Mouse (Mus musculus) lung, postnatal 0 days (tissue): ENCODE data around the gene Itga11. TPM values are rescaled to one million over a fixed set of nuclear protein-coding genes. Genes with fewer than 3 reads are reported as not detected.

Source experiments
- ATAC-seq: fragments of 200-750 bp; cut with Nextera tagmentation; 2 replicates; pipeline ENCODE4 v1.8.0; 2017; ENCODE audit warnings: moderate library complexity
- DNase-seq: peaks from one replicate; pipeline ENCODE4 v3.0.0-alpha.2; 2016; ENCODE audit warnings: low spot score
- H3K27ac ChIP-seq: fragments of 300-500 bp; sonication (generic); 2 replicates; pipeline ENCODE4 v1.5.1; 2014; ENCODE audit warnings: antibody characterized with exemption, mild to moderate bottlenecking, low read length, mixed read lengths
- H3K27me3 ChIP-seq: fragments of 300-500 bp; sonication (generic); replicated peaks from 2 replicates; pipeline ENCODE4 v1.6.1; 2014; ENCODE audit warnings: low read length, mixed read lengths; ENCODE audit not compliant: insufficient read depth
- H3K36me3 ChIP-seq: fragments of 300-500 bp; sonication (generic); 2 replicates; pipeline ENCODE4 v1.6.1; 2014; ENCODE audit warnings: low read length, mixed read lengths; ENCODE audit not compliant: insufficient read depth
- H3K4me1 ChIP-seq: fragments of 300-500 bp; sonication (generic); 2 replicates; pipeline ENCODE4 v1.6.1; 2014; ENCODE audit warnings: antibody characterized with exemption, low read depth, low read length, mixed read lengths; ENCODE audit not compliant: insufficient read depth
- H3K4me2 ChIP-seq: fragments of 300-500 bp; sonication (generic); replicated peaks from 2 replicates; pipeline ENCODE4 v1.6.1; 2014; ENCODE audit warnings: low read depth, mild to moderate bottlenecking, low read length, moderate library complexity, mixed read lengths
- H3K4me3 ChIP-seq: fragments of 300-500 bp; sonication (generic); 2 replicates; pipeline ENCODE4 v1.5.1; 2014; ENCODE audit warnings: low read depth, low read length
- H3K9ac ChIP-seq: fragments of 300-500 bp; sonication (generic); replicated peaks from 2 replicates; pipeline ENCODE4 v1.6.1; 2014; ENCODE audit warnings: low read depth, mild to moderate bottlenecking
- H3K9me3 ChIP-seq: fragments of 300-500 bp; sonication (generic); 2 replicates; pipeline ENCODE4 v1.6.1; 2016; ENCODE audit warnings: low read length, mixed read lengths
- CTCF ChIP-seq: IDR thresholded peaks from 2 replicates; pipeline ENCODE4 v1.5.1; 2016; ENCODE audit warnings: antibody characterized with exemption, mild to moderate bottlenecking
- EP300 ChIP-seq: IDR thresholded peaks from 2 replicates; pipeline ENCODE4 v1.6.1; 2016; ENCODE audit warnings: antibody characterized with exemption, mild to moderate bottlenecking, control low read depth
- WGBS: fragments of 180-500 bp; shearing (Covaris S2); extraction: QIAGEN DNeasy Blood & Tissue Kit; methylation state at CpG from one replicate; pipeline ENCODE4 v1.1.7; 2014; 5-methylcytosine and 5-hydroxymethylcytosine counted together
- polyA plus RNA-seq: library from polyadenylated mRNA; unstranded; fragments of >200 nt; fragmentation: Nextera tagmentation; extraction: Ambion mirVana; gene quantifications from 2 replicates; pipeline ENCODE4 v1.2.1, GENCODE M21; 2015

The Itga11 gene
- polyA plus RNA-seq, 1 experiment from 2014 or later: 0.35 TPM

GRCm38 (mm10) chr9:62714336-62714735, 36.7 kb downstream of the Itga11 start:
- H3K4me1 ChIP-seq: no peaks in the 10 kb centered on the region
- DNase-seq (no peak), ATAC-seq (no peak)
- no peaks in the 10 kb centered on the region for H3K9me3 ChIP-seq
- no peaks in the 10 kb centered on the region for H3K36me3 ChIP-seq
- no peak overlapping the region for H3K27ac ChIP-seq
- H3K4me2 ChIP-seq: no peak overlapping the region
- no peak for TF ChIP-seq EP300
- peak; percentile 7; the same call in 1 of the 2 replicates for TF ChIP-seq CTCF
- no peak overlapping the region for H3K9ac ChIP-seq
- no peaks in the 10 kb centered on the region for H3K27me3 ChIP-seq
- no peak overlapping the region for H3K4me3 ChIP-seq
- 59% methylated on average over 3 of the region's 3 CpGs for WGBS

GRCm38 (mm10) chr9:62717982-62718381, 40.4 kb downstream of the Itga11 start:
- no peak for ATAC-seq
- TF ChIP-seq EP300 (no peak), CTCF (no peak)
- H3K27ac ChIP-seq: no peak overlapping the region
- DNase-seq: peak; percentile 36
- H3K4me1 ChIP-seq: no peaks in the 10 kb centered on the region
- no peaks in the 10 kb centered on the region for H3K27me3 ChIP-seq
- no peak overlapping the region for H3K9ac ChIP-seq
- H3K4me3 ChIP-seq: no peak overlapping the region
- H3K36me3 ChIP-seq: no peaks in the 10 kb centered on the region
- H3K9me3 ChIP-seq: no peaks in the 10 kb centered on the region
- 24% methylated on average over 8 of the region's 8 CpGs for WGBS
- no peak overlapping the region; the same call in 1 of the 2 replicates for H3K4me2 ChIP-seq

GRCm38 (mm10) chr9:62721791-62722190, 44.2 kb downstream of the Itga11 start:
- H3K9ac ChIP-seq: no peak overlapping the region
- H3K27ac ChIP-seq: no peak overlapping the region
- no peaks in the 10 kb centered on the region for H3K4me1 ChIP-seq
- DNase-seq (no peak), ATAC-seq (no peak)
- no peak overlapping the region for H3K4me2 ChIP-seq
- no peak overlapping the region for H3K4me3 ChIP-seq
- 53% methylated on average over 2 of the region's 2 CpGs for WGBS
- TF ChIP-seq EP300: no peak
- H3K9me3 ChIP-seq: no peaks in the 10 kb centered on the region
- H3K36me3 ChIP-seq: no peaks in the 10 kb centered on the region
- no peaks in the 10 kb centered on the region for H3K27me3 ChIP-seq

- ATAC-seq (no peak), DNase-seq (no peak)
- 65% methylated on average over 6 of the region's 6 CpGs for WGBS
- Histone ChIP-seq H3K9ac (no peak overlapping the region), H3K9me3 (no peaks in the 10 kb centered on the region), H3K4me1 (no peaks in the 10 kb centered on the region), H3K4me2 (no peak overlapping the region), H3K36me3 (no peaks in the 10 kb centered on the region), H3K4me3 (no peak overlapping the region), H3K27me3 (no peaks in the 10 kb centered on the region), H3K27ac (no peak overlapping the region)
- TF ChIP-seq CTCF (no peak), EP300 (no peak)
Measured at GRCm38 (mm10) chr9:62722716-62723115, 45.1 kb downstream of the Itga11 start.

- no peak overlapping the region for H3K4me2 ChIP-seq
- no peak overlapping the region for H3K27ac ChIP-seq
- no peak for DNase-seq
- H3K4me3 ChIP-seq: no peak overlapping the region
- H3K36me3 ChIP-seq: no peaks in the 10 kb centered on the region
- H3K9me3 ChIP-seq: no peaks in the 10 kb centered on the region
- no peaks in the 10 kb centered on the region for H3K27me3 ChIP-seq
- no peak for ATAC-seq
- no peak for TF ChIP-seq CTCF
- TF ChIP-seq EP300: no peak
- 94% methylated on average over 9 of the region's 9 CpGs for WGBS
- no peaks in the 10 kb centered on the region for H3K4me1 ChIP-seq
- H3K9ac ChIP-seq: no peak overlapping the region
Measured at GRCm38 (mm10) chr9:62724175-62724574, 46.5 kb downstream of the Itga11 start.

- Histone ChIP-seq H3K4me2 (no peak overlapping the region), H3K4me1 (no peaks in the 10 kb centered on the region), H3K36me3 (no peaks in the 10 kb centered on the region), H3K27me3 (no peaks in the 10 kb centered on the region), H3K9me3 (no peaks in the 10 kb centered on the region), H3K4me3 (no peak overlapping the region), H3K27ac (no peak overlapping the region), H3K9ac (no peak overlapping the region)
- WGBS: 34% methylated on average over 5 of the region's 5 CpGs
- DNase-seq: no peak
- ATAC-seq: no peak
- TF ChIP-seq EP300 (no peak), CTCF (no peak)
Measured at GRCm38 (mm10) chr9:62725247-62725646, 47.6 kb downstream of the Itga11 start.

GRCm38 (mm10) chr9:62726472-62726871, 48.8 kb downstream of the Itga11 start:
- no peak overlapping the region for H3K9ac ChIP-seq
- 58% methylated on average over 6 of the region's 6 CpGs for WGBS
- H3K4me3 ChIP-seq: no peak overlapping the region
- no peaks in the 10 kb centered on the region for H3K4me1 ChIP-seq
- ATAC-seq: no peak
- peak; percentile 71 for TF ChIP-seq CTCF
- no peak for TF ChIP-seq EP300
- H3K9me3 ChIP-seq: no peaks in the 10 kb centered on the region
- H3K4me2 ChIP-seq: no peak overlapping the region
- H3K27me3 ChIP-seq: no peaks in the 10 kb centered on the region
- peak; percentile 36 for DNase-seq
- H3K27ac ChIP-seq: no peak overlapping the region
- H3K36me3 ChIP-seq: no peaks in the 10 kb centered on the region
